Mouse (Mus musculus): ENCODE measurements around the gene Plcz1.

GRCm38 (mm10) chr6:140069177-140069576 lies 27.9 kb upstream of the Plcz1 start:
- TF ChIP-seq TAL1 (IDR thresholded peaks at IDR 0.05; ENCODE audit: low read length) = no peak
- TF ChIP-seq GATA1 (IDR thresholded peaks at IDR 0.05; ENCODE audit: low read length) = no peak
